Mouse (Mus musculus) E14TG2a.4 (cell line): ENCODE results near the gene Elof1.
"Not testable (repeated sequence)": the region's sequence is repeated elsewhere in the genome, so short reads cannot be mapped to it uniquely, and the experiment has no call there.

Source experiments
- H3K27me3 ChIP-seq: 2 replicates; pipeline ENCODE4 v1.6.1; 2014; ENCODE audit warnings: low read length, control low read depth; ENCODE audit not compliant: insufficient read depth
- H3K36me3 ChIP-seq: 2 replicates; pipeline ENCODE4 v1.6.1; 2014; ENCODE audit warnings: low read length, control low read depth; ENCODE audit not compliant: insufficient read depth
- H3K4me1 ChIP-seq: replicated peaks from 2 replicates; pipeline ENCODE4 v1.6.1; 2014; ENCODE audit warnings: low read depth, low read length, control low read depth
- H3K4me3 ChIP-seq: replicated peaks from 2 replicates; pipeline ENCODE4 v1.5.1; 2014; ENCODE audit warnings: mild to moderate bottlenecking, low read length
- H3K9me3 ChIP-seq: 2 replicates; pipeline ENCODE4 v1.6.1; 2014; ENCODE audit warnings: low read length, control low read depth
- CTCF ChIP-seq: conservative IDR thresholded peaks from 2 replicates; pipeline ENCODE4 v1.5.1; 2014; ENCODE audit warnings: low read length
- NANOG ChIP-seq: IDR thresholded peaks from 2 replicates; pipeline ENCODE4 v1.6.1; 2014; ENCODE audit warnings: borderline replicate concordance, low read length, mixed read lengths
- POU5F1 ChIP-seq: IDR thresholded peaks from 2 replicates; pipeline ENCODE4 v1.6.1; 2014; ENCODE audit warnings: low read length, borderline replicate concordance

Gene Elof1

DNA sequence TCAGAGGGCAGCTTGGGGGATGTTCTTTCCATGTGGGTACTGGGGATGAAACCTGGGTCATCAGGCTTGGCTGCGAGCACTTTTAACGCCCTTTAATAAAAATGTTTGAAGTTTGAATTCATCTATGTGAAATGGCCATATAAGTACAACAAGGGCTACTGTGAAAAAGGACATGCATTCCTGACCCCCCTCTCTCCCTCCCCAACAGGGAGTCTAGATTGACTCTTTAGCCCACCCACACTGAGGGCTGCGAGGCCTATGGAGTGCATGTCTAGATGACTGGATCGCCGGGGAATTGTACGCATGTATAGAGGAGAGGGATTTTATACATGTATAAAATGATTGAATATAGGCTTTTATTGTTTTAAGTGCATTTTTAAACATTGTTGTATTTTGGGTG is 31.0 kb downstream of the Elof1 start:
- peaks cover 25% of the 10 kb centered on the region for H3K4me1 ChIP-seq
- H3K4me3 ChIP-seq, result peak overlapping the region; percentile 95
- no peaks in the 10 kb centered on the region for H3K9me3 ChIP-seq
- peaks cover 26% of the 10 kb centered on the region for H3K36me3 ChIP-seq
- TF ChIP-seq NANOG (no peak), CTCF (no peak)
- H3K27me3 ChIP-seq, result no peaks in the 10 kb centered on the region

- Histone ChIP-seq H3K36me3 (peaks cover 34% of the 10 kb centered on the region), H3K27me3 (no peaks in the 10 kb centered on the region), H3K9me3 (no peaks in the 10 kb centered on the region), H3K4me1 (peaks cover 25% of the 10 kb centered on the region), H3K4me3 (peak within 1 kb of the TSS; percentile 95)
- no peak for TF ChIP-seq POU5F1
- no peak for TF ChIP-seq NANOG
- no peak for TF ChIP-seq CTCF
Measured at GRCm38 (mm10) chr9:22085022-22085834, 31.7 kb downstream of the Elof1 start, which contains the start of gene Ecsit. TSS of gene Ecsit (minus strand) at chr9:22085438.

GRCm38 (mm10) chr9:22084667-22085021 is 32.3 kb downstream of the Elof1 start:
- no peak for TF ChIP-seq NANOG
- no peak for TF ChIP-seq POU5F1
- TF ChIP-seq CTCF, result no peak
- Histone ChIP-seq H3K4me3 (peak overlapping the region; percentile 95), H3K4me1 (peaks cover 25% of the 10 kb centered on the region), H3K9me3 (no peaks in the 10 kb centered on the region), H3K27me3 (no peaks in the 10 kb centered on the region), H3K36me3 (peaks cover 40% of the 10 kb centered on the region)

DNA sequence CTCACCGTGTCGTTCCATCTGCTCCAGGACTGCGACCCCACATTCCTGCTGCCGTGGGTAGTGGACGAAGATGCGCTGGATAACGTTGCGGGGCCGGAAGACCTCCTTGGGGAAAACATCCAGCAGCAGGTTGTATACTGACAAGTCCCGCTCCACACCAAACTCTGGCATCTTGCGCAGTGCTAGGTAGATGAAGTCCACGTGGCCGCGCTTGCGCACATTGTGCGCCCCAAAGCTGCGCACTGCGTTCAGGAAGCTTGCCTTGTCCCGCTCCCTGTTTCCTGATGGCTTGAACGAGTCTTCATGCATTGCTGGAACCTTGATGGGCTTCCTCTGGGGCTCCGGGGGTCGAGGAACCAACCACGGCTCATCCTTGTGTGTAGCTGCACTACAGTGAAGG is 40.7 kb downstream of the Elof1 start:
- Histone ChIP-seq H3K4me3 (peak overlapping the region; percentile 70), H3K4me1 (peaks cover 37% of the 10 kb centered on the region), H3K27me3 (no peaks in the 10 kb centered on the region), H3K36me3 (peaks cover 76% of the 10 kb centered on the region), H3K9me3 (no peaks in the 10 kb centered on the region)
- TF ChIP-seq NANOG (no peak), POU5F1 (no peak), CTCF (no peak)

- not testable (repeated sequence) for H3K9me3 ChIP-seq, H3K27me3 ChIP-seq
- Histone ChIP-seq H3K4me3 (peak overlapping the region; percentile 70), H3K36me3 (peaks cover 73% of the 10 kb centered on the region), H3K4me1 (peaks cover 37% of the 10 kb centered on the region)
Measured at GRCm38 (mm10) chr9:22075778-22076177, 41.2 kb downstream of the Elof1 start.

DNA sequence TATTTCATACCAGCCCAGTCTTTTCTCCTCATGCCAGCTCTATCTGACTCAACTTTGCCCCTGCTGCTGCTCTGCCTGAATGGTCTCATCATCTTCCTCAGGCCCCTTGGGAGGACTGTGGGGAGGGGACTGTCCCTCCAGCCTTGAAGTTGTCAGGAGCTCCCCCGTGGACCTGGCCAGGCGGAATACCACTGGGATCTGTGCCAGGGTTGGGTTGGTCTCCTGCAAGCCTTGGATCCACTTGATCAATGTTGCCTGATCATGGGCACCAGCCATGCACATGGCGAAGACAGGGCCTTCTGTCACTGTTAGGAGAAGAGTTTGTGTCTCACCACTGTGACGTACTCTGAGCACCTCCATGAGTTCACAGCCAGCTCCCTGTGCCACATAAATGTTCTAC is 44.7 kb downstream of the Elof1 start:
- no peak for TF ChIP-seq CTCF
- no peak for TF ChIP-seq NANOG
- no peak for TF ChIP-seq POU5F1
- Histone ChIP-seq H3K4me3 (peak overlapping the region; percentile 95; the same call in 1 of the 2 replicates), H3K36me3 (peaks cover 70% of the 10 kb centered on the region), H3K9me3 (no peaks in the 10 kb centered on the region), H3K4me1 (peaks cover 49% of the 10 kb centered on the region), H3K27me3 (no peaks in the 10 kb centered on the region)

DNA sequence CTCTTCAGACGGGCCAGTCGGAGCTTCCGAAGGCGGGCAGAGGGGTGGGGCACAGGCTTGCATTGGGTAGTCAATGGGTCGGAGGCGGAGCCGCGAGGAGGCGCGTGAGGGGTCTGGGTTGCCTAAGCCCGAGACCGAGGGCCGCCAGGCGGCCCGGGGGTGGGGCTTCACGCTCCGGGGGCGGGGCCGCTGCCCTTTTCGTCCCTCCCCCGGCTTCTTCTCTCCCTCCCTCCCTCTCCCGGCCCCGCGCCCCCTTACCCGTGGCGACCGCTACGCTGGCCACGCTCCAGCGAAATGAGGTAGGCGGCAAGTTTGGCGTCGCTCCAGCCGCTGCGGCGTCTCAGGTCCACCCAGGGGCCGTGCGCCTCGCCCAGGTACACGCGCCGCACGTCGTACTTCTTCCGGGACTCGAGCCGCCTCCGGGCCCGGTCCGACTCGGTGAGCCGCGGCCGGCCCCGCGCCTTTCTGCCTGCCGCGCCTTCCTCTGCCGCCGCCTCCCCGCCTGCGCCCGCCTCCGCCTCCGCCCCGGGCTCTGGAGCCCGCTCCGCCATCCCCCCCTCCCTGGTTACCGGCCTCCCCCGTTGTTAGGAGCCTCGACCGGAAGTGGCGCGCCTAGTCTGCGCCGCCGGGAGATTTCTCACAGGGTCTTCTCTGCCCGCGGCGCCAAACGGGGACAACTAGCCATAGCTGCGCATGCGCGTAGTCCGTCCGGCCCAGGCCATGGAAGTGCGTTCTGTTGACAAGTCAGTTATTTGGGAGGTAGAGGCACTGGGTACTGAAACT is 46.0 kb downstream of the Elof1 start, which contains the start of the genes Gm49318 and Zfp653:
TSS of gene Gm49318 (minus strand) at position 469 of the 783 bp plus-strand sequence.
TSS of gene Zfp653 (minus strand) at position 586 of the 783 bp plus-strand sequence.
- Histone ChIP-seq H3K9me3 (no peaks in the 10 kb centered on the region), H3K4me1 (peaks cover 45% of the 10 kb centered on the region), H3K36me3 (peaks cover 73% of the 10 kb centered on the region), H3K4me3 (peak within 1 kb of the TSS; percentile 95), H3K27me3 (no peaks in the 10 kb centered on the region)
- TF ChIP-seq CTCF, result no peak
- TF ChIP-seq NANOG, result no peak
- no peak for TF ChIP-seq POU5F1

DNA sequence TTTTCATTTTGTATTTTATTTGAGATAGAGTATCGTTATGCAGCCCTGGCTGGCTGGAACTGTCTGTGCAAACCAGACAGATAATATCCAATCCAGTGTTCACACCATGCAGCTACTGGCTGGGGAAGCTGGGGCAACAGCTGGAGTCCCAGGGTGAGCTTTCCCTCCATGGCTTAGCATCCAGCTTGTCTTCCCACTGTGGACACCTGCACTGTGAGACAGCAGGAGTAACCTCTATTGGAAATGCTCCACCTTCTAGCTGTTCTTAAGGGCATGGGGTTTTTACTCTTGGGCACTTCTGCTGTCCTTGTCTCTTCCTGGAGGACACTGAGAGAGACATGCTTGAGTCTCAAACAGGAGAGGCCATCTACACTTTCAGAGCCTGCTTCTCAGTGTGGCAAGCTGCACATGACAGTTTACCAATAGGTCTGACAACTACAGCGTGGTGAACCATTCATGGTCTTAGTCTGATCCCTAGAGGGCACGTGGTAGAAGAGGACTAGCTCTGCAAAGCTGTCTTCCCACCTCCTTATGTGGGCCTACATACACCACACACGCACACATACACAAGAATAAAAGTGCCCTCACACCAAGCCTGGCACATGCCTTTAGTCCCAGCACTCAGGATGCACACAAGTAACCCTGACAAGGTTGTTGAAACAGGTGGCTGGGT is 47.0 kb downstream of the Elof1 start:
- no peaks in the 10 kb centered on the region for H3K27me3 ChIP-seq
- no peaks in the 10 kb centered on the region for H3K9me3 ChIP-seq
- H3K4me3 ChIP-seq, result peak overlapping the region; percentile 95
- H3K4me1 ChIP-seq, result peaks cover 48% of the 10 kb centered on the region
- no peak for TF ChIP-seq NANOG
- TF ChIP-seq CTCF, result no peak
- no peak for TF ChIP-seq POU5F1
- H3K36me3 ChIP-seq, result peaks cover 80% of the 10 kb centered on the region

DNA sequence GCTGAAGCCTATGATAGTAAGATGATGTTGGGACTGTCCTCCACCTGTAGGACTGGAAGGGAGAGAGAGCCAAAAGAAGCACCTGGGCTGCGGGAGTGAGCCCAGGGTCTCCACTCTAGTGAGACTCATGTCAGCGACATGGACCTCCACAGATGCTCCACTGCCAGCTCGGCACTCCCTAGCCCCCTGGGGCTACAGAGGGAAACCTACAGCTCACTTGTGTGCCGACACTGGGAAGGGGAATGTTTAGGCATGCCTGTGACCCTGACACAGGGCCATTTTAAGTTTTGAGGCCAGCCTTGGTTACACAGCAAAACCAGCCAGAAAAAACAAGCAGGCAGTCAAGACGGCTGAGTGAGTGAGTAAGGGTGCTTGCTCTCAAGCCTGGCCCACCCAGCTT is 49.8 kb downstream of the Elof1 start:
- H3K27me3 ChIP-seq, result no peaks in the 10 kb centered on the region
- H3K9me3 ChIP-seq, result no peaks in the 10 kb centered on the region
- H3K4me1 ChIP-seq, result peaks cover 41% of the 10 kb centered on the region
- H3K4me3 ChIP-seq, result no peak overlapping the region
- TF ChIP-seq POU5F1 (no peak), NANOG (no peak), CTCF (no peak)
- H3K36me3 ChIP-seq, result peaks cover 80% of the 10 kb centered on the region
